Mouse (Mus musculus): Measurements from ENCODE around the gene Cntfr.

DNA sequence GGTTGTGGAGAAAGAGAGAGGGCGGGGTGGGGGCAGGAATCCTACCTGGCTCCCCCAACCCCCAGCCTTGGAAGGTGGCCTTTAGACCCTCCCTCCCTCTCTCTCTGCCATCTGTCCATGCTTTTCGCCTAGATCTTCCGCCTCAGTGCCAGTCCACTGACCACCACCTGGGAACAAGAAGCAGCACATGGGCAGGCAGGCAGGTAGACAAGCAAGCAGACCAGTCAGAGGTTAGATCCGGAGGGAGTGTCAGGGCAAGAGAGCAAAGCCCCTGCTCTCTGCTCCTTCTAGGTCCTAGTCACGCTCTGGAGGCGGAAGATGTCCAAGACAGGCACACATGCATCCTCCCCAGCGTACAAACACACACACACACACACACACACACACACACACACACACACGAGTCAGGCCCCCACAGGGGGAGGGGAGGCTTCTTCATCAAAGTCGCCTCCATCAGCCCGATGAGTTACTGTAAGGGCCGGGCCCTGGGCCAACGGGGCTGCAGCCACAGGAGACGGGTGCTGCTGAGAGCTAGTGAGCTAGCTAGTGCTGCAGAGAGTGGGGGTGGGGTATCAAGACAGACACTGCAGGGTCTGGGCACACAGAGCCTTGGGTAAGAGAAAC, 19.8 kb downstream of the Cntfr start:
- TF ChIP-seq EP300 (optimal IDR thresholded peaks at IDR 0.05), result no peak
- peak; percentile 6; the same call in 1 of the 2 replicates for TF ChIP-seq CTCF (IDR thresholded peaks at IDR 0.05; ENCODE audit: low read depth)
